Mouse (Mus musculus): ENCODE measurements at regions not wholly inside any gene's neighbourhood (a gene's known extent, or its start where the extent isn't known, plus 50 kb on each side); places are given as distances from the start of the nearest gene placed in this dataset.

DNA sequence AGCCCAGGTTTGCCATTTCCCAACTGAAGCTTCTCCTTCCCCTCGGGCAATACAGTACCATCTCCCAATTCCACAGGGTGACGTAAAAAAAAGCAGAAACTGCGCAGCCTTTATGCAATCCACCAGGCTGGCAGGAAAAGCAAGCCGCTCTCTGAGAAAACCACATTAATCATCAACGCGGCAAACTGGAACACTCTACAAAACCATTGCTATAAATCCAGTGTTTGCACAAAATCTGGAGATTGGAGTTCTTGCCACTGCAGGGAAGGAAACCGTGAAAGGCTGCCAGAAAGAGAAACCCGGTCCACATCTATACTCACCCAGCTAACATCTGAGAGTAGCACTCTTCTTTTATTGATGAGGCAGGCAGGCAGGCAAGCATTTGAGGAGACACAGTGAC, 160.7 kb upstream of the Hes1 start:
- DNase-seq (ENCODE audit: low spot score) (no peak), ATAC-seq (replicated peaks; ENCODE audit: low FRiP score) (no peak)
- Histone ChIP-seq H3K4me1 (replicated peaks; ENCODE audit: control insufficient read depth, insufficient read depth, low read length) (peaks cover 7% of the 10 kb centered on the region; the same call in 1 of the 2 replicates), H3K4me3 (ENCODE audit: low read depth, low read length) (no peak overlapping the region), H3K27me3 (replicated peaks; ENCODE audit: control insufficient read depth, insufficient read depth, low read length) (0 out of 2 replicates have a peak, but pooled peaks cover 2% of the 10 kb centered on the region), H3K36me3 (ENCODE audit: control insufficient read depth, insufficient read depth, low read length) (no peaks in the 10 kb centered on the region), H3K27ac (ENCODE audit: low read depth, low read length) (no peak overlapping the region), H3K9ac (ENCODE audit: low read depth, low read length) (no peak overlapping the region), H3K4me2 (no peak overlapping the region), H3K9me3 (ENCODE audit: control insufficient read depth, low read length) (no peaks in the 10 kb centered on the region)
- WGBS, result 57% methylated on average over 8 of the region's 8 CpGs

DNA sequence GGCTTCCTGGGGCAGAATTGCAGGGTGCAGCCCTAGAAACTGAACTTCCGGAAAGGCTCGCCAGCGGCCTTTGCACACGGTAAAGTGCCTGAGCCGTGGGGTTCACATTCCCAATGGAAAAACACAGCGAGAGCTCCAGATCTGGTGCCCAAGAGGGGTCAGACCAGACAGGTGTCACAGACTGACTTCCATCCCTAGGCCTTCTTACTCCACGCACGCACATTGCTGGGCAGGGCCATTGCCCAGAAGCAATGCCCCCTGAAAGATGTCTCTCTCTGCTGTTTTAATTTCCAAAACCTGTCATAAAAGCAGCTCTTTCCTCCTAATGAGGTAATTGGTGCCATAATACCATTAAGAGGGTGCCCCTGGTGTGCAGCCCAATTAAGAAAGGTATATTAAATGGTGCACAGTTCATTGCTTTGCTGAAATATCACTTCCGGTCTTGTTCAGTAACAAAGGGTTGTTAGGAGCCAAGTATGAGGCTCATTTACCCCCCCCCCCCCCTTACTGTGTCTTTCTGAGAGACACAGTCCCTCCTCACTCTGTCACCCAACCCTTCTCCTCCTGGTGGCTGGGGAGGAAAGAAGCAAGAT, 159.9 kb upstream of the Hes1 start:
- DNase-seq (ENCODE audit: low spot score), result no peak
- Histone ChIP-seq H3K9ac (ENCODE audit: low read depth, low read length) (no peak overlapping the region), H3K4me2 (no peak overlapping the region), H3K4me3 (ENCODE audit: low read depth, low read length) (no peak overlapping the region), H3K27me3 (replicated peaks; ENCODE audit: control insufficient read depth, insufficient read depth, low read length) (0 out of 2 replicates have a peak, but pooled peaks cover 2% of the 10 kb centered on the region), H3K9me3 (ENCODE audit: control insufficient read depth, low read length) (no peaks in the 10 kb centered on the region), H3K36me3 (ENCODE audit: control insufficient read depth, insufficient read depth, low read length) (no peaks in the 10 kb centered on the region), H3K27ac (ENCODE audit: low read depth, low read length) (no peak overlapping the region), H3K4me1 (replicated peaks; ENCODE audit: control insufficient read depth, insufficient read depth, low read length) (peaks cover 7% of the 10 kb centered on the region; the same call in 1 of the 2 replicates)
- 80% methylated on average over 9 of the region's 9 CpGs for WGBS
- ATAC-seq (replicated peaks; ENCODE audit: low FRiP score), result no peak

- Histone ChIP-seq H3K9ac (ENCODE audit: low read depth, low read length) (no peak overlapping the region), H3K4me3 (ENCODE audit: low read depth, low read length) (no peak overlapping the region), H3K36me3 (ENCODE audit: control insufficient read depth, insufficient read depth, low read length) (no peaks in the 10 kb centered on the region), H3K4me2 (no peak overlapping the region), H3K27me3 (replicated peaks; ENCODE audit: control insufficient read depth, insufficient read depth, low read length) (0 out of 2 replicates have a peak, but pooled peaks cover 2% of the 10 kb centered on the region), H3K27ac (ENCODE audit: low read depth, low read length) (no peak overlapping the region), H3K9me3 (ENCODE audit: control insufficient read depth, low read length) (no peaks in the 10 kb centered on the region), H3K4me1 (replicated peaks; ENCODE audit: control insufficient read depth, insufficient read depth, low read length) (peaks cover 7% of the 10 kb centered on the region; the same call in 1 of the 2 replicates)
- ATAC-seq (replicated peaks; ENCODE audit: low FRiP score), result no peak
- WGBS, result 79% methylated on average over 7 of the region's 7 CpGs
- no peak for DNase-seq (ENCODE audit: low spot score)
These were observed 156.9 kb upstream of the Hes1 start for GRCm38 (mm10) chr16:29907331-29907730.

GRCm38 (mm10) chr16:29908031-29908430, 156.2 kb upstream of the Hes1 start:
- H3K4me2 ChIP-seq, result no peak overlapping the region
- H3K27ac ChIP-seq (ENCODE audit: low read depth, low read length), result no peak overlapping the region
- H3K9ac ChIP-seq (ENCODE audit: low read depth, low read length), result no peak overlapping the region
- H3K9me3 ChIP-seq (ENCODE audit: control insufficient read depth, low read length), result no peaks in the 10 kb centered on the region
- H3K4me1 ChIP-seq (replicated peaks; ENCODE audit: control insufficient read depth, insufficient read depth, low read length), result peaks cover 7% of the 10 kb centered on the region; the same call in 1 of the 2 replicates
- H3K27me3 ChIP-seq (replicated peaks; ENCODE audit: control insufficient read depth, insufficient read depth, low read length), result 0 out of 2 replicates have a peak, but pooled peaks cover 2% of the 10 kb centered on the region
- no peak for DNase-seq (ENCODE audit: low spot score)
- no peaks in the 10 kb centered on the region for H3K36me3 ChIP-seq (ENCODE audit: control insufficient read depth, insufficient read depth, low read length)
- ATAC-seq (replicated peaks; ENCODE audit: low FRiP score), result no peak
- 32% methylated on average over 8 of the region's 8 CpGs for WGBS
- H3K4me3 ChIP-seq (ENCODE audit: low read depth, low read length), result no peak overlapping the region

GRCm38 (mm10) chr16:29909923-29910465, 154.2 kb upstream of the Hes1 start:
- DNase-seq (ENCODE audit: low spot score), result no peak
- WGBS, result 55% methylated on average over 5 of the region's 5 CpGs
- Histone ChIP-seq H3K9me3 (ENCODE audit: control insufficient read depth, low read length) (no peaks in the 10 kb centered on the region), H3K36me3 (ENCODE audit: control insufficient read depth, insufficient read depth, low read length) (no peaks in the 10 kb centered on the region), H3K4me1 (replicated peaks; ENCODE audit: control insufficient read depth, insufficient read depth, low read length) (peaks cover 4% of the 10 kb centered on the region; the same call in 1 of the 2 replicates), H3K4me3 (ENCODE audit: low read depth, low read length) (no peak overlapping the region), H3K27me3 (replicated peaks; ENCODE audit: control insufficient read depth, insufficient read depth, low read length) (0 out of 2 replicates have a peak, but pooled peaks cover 2% of the 10 kb centered on the region), H3K27ac (ENCODE audit: low read depth, low read length) (no peak overlapping the region), H3K4me2 (no peak overlapping the region), H3K9ac (ENCODE audit: low read depth, low read length) (no peak overlapping the region)
- no peak for ATAC-seq (replicated peaks; ENCODE audit: low FRiP score)

DNA sequence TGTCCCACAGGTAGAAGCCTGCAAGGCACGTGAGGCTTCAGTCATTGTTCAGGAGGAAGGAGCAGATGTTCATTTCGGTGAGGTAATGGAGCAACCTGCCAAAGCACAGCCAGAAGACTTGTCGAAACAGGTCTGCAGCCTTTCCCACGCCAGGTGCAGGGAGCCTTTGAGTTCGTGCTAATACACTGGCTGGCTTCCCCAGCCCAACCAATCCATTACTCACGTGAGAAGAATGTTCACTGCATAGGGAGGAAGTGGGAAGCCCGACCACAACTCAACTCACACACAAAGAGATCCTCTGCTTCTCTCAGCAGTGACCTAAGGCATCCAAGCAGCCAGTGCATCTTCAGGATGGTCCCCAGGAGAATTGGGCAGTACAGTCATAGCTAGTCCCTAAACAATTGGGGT, 153.0 kb upstream of the Hes1 start:
- Histone ChIP-seq H3K36me3 (ENCODE audit: control insufficient read depth, insufficient read depth, low read length) (no peaks in the 10 kb centered on the region), H3K9ac (ENCODE audit: low read depth, low read length) (no peak overlapping the region), H3K27me3 (replicated peaks; ENCODE audit: control insufficient read depth, insufficient read depth, low read length) (no peaks in the 10 kb centered on the region), H3K27ac (ENCODE audit: low read depth, low read length) (no peak overlapping the region), H3K4me2 (no peak overlapping the region), H3K9me3 (ENCODE audit: control insufficient read depth, low read length) (no peaks in the 10 kb centered on the region), H3K4me1 (replicated peaks; ENCODE audit: control insufficient read depth, insufficient read depth, low read length) (peaks cover 4% of the 10 kb centered on the region; the same call in 1 of the 2 replicates), H3K4me3 (ENCODE audit: low read depth, low read length) (no peak overlapping the region)
- WGBS, result 62% methylated on average over 7 of the region's 7 CpGs
- DNase-seq (ENCODE audit: low spot score), result no peak
- ATAC-seq (replicated peaks; ENCODE audit: low FRiP score), result no peak

- Histone ChIP-seq H3K27ac (ENCODE audit: low read depth, low read length) (no peak overlapping the region), H3K9me3 (ENCODE audit: control insufficient read depth, low read length) (no peaks in the 10 kb centered on the region), H3K27me3 (replicated peaks; ENCODE audit: control insufficient read depth, insufficient read depth, low read length) (no peaks in the 10 kb centered on the region), H3K36me3 (ENCODE audit: control insufficient read depth, insufficient read depth, low read length) (no peaks in the 10 kb centered on the region), H3K9ac (ENCODE audit: low read depth, low read length) (no peak overlapping the region), H3K4me1 (replicated peaks; ENCODE audit: control insufficient read depth, insufficient read depth, low read length) (no peaks in the 10 kb centered on the region), H3K4me2 (no peak overlapping the region), H3K4me3 (ENCODE audit: low read depth, low read length) (no peak overlapping the region)
- 82% methylated on average over 8 of the region's 8 CpGs for WGBS
- no peak for ATAC-seq (replicated peaks; ENCODE audit: low FRiP score)
- DNase-seq (ENCODE audit: low spot score), result no peak
These were observed 150.7 kb upstream of the Hes1 start for GRCm38 (mm10) chr16:29913357-29914010.

DNA sequence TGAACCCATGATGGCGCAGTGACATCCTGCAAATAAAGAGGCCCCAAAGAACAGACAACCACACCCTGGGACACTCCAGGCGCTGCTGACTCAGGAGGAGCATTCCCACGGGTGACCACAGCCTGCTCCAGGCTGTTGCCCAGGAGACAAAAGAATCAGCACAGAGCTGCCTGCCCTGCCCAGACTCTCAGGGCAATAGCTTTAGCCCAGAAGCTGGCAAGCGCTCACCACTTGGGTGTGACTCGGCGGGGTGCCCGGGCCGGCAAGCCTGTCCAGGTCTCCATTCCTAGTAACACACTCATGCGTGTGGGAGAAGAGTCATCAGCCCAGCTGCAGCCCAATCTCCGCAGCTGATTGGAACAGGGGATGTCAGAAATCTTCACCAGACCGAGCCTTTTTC, 148.8 kb upstream of the Hes1 start:
- no peaks in the 10 kb centered on the region for H3K9me3 ChIP-seq (ENCODE audit: control insufficient read depth, low read length)
- H3K36me3 ChIP-seq (ENCODE audit: control insufficient read depth, insufficient read depth, low read length), result no peaks in the 10 kb centered on the region

More for the DNA sequence above, 148.8 kb upstream of the Hes1 start:
- Histone ChIP-seq H3K4me3 (ENCODE audit: low read depth, low read length) (no peak overlapping the region), H3K27me3 (replicated peaks; ENCODE audit: control insufficient read depth, insufficient read depth, low read length) (no peaks in the 10 kb centered on the region), H3K4me2 (no peak overlapping the region), H3K27ac (ENCODE audit: low read depth, low read length) (no peak overlapping the region), H3K9ac (ENCODE audit: low read depth, low read length) (no peak overlapping the region), H3K4me1 (replicated peaks; ENCODE audit: control insufficient read depth, insufficient read depth, low read length) (no peaks in the 10 kb centered on the region)
- WGBS, result 67% methylated on average over 11 of the region's 11 CpGs
- ATAC-seq (replicated peaks; ENCODE audit: low FRiP score), result no peak
- no peak for DNase-seq (ENCODE audit: low spot score)

All from liver, embryonic 11.5 days (tissue).